Mouse (Mus musculus) embryonic facial prominence, embryonic 12.5 days (tissue): ENCODE data around the gene B230219D22Rik. TPM values are rescaled to one million over a fixed set of nuclear protein-coding genes. Genes with fewer than 3 reads are reported as not detected.

Experiments
- ATAC-seq: fragments of 200-750 bp; cut with Nextera tagmentation; 2 replicates; pipeline ENCODE4 v1.8.0; 2017; ENCODE audit not compliant: insufficient number of reproducible peaks, insufficient read depth, low FRiP score, low TSS enrichment
- H3K27ac ChIP-seq: fragments of 300-500 bp; sonication (generic); 2 replicates; pipeline ENCODE4 v1.5.1; 2016; ENCODE audit warnings: mild to moderate bottlenecking
- H3K27me3 ChIP-seq: fragments of 300-500 bp; sonication (generic); 2 replicates; pipeline ENCODE4 v1.6.1; 2016; ENCODE audit warnings: mild to moderate bottlenecking, moderate library complexity
- H3K36me3 ChIP-seq: fragments of 300-500 bp; sonication (generic); 2 replicates; pipeline ENCODE4 v1.6.1; 2016; ENCODE audit warnings: mild to moderate bottlenecking
- H3K4me1 ChIP-seq: fragments of 300-500 bp; sonication (generic); 2 replicates; pipeline ENCODE4 v1.6.1; 2016
- H3K4me2 ChIP-seq: fragments of 300-500 bp; sonication (generic); replicated peaks from 2 replicates; pipeline ENCODE4 v1.6.1; 2016; ENCODE audit warnings: mild to moderate bottlenecking, moderate library complexity
- H3K4me3 ChIP-seq: fragments of 300-500 bp; sonication (generic); 2 replicates; pipeline ENCODE4 v1.5.1; 2016; ENCODE audit warnings: mild to moderate bottlenecking
- H3K9ac ChIP-seq: fragments of 300-500 bp; sonication (generic); 2 replicates; pipeline ENCODE4 v1.6.1; 2016; ENCODE audit warnings: mild to moderate bottlenecking, moderate library complexity
- H3K9me3 ChIP-seq: fragments of 300-500 bp; sonication (generic); 2 replicates; pipeline ENCODE4 v1.6.1; 2016; ENCODE audit warnings: mild to moderate bottlenecking, moderate library complexity
- WGBS: fragments of 180-500 bp; shearing (Covaris S2); methylation state at CpG from one replicate; pipeline ENCODE4 v1.1.7; 2016; 5-methylcytosine and 5-hydroxymethylcytosine counted together
- polyA plus RNA-seq: library from polyadenylated mRNA; unstranded; fragments of >200 nt; fragmentation: Nextera tagmentation; extraction: Ambion mirVana; gene quantifications from 2 replicates; pipeline ENCODE4 v1.2.1, GENCODE M21; 2016

B230219D22Rik gene
- polyA plus RNA-seq, 1 experiment from 2014 or later = 83.9 TPM

DNA sequence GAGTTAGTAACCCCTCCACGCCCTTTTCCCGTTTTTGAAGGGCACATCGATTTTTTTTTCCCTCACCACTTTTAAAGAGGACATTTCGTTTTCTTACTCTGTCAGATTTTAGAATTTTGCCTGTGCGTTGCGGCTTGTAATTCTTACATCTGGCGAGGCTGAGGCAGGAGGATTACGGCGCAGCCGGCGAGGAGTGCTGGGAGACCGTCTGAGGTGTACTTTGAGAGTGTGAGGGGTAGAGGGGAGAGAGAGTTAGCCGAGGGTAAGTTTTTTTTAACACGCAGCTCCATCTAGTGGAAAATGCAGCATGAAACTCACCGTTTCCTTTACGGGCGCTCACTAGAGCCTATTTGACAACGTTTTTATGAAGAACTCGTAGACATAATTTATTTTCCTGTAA is 34.9 kb downstream of the B230219D22Rik start:
- Histone ChIP-seq H3K27ac (peak overlapping the region; percentile 99), H3K4me2 (peak overlapping the region; percentile 58), H3K4me3 (peak overlapping the region; percentile 60), H3K27me3 (no peaks in the 10 kb centered on the region), H3K4me1 (no peaks in the 10 kb centered on the region), H3K36me3 (peaks cover 24% of the 10 kb centered on the region), H3K9ac (peak overlapping the region; percentile 70), H3K9me3 (no peaks in the 10 kb centered on the region)
- no peak for ATAC-seq
- 3% methylated on average over 19 of the region's 19 CpGs for WGBS

DNA sequence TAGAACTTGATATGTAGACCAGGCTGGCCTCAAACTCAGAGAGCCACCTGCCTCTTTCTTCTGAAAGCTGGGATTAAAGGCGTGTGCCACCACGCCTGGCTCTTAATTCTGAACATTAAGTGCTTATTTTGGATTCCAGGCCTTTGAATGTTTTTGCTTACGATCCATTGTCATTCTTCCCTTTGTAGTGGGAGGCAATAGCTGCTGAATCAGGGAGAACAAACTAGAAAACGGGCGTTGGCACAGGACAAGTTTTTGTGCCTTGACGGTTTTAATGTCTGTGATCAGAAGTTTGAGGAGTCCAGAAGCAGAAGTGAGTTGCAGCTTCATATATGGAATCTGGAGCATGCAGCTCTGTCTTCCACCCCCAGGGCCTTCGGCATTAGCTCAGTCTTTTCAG is 37.8 kb downstream of the B230219D22Rik start:
- H3K36me3 ChIP-seq = peaks cover 6% of the 10 kb centered on the region; the same call in 1 of the 2 replicates
- no peaks in the 10 kb centered on the region for H3K27me3 ChIP-seq
- no peaks in the 10 kb centered on the region for H3K4me1 ChIP-seq
- WGBS = 91% methylated on average over 7 of the region's 7 CpGs
- no peak for ATAC-seq
- no peak overlapping the region for H3K4me3 ChIP-seq
- H3K9me3 ChIP-seq = no peaks in the 10 kb centered on the region
- H3K27ac ChIP-seq = no peak overlapping the region
- no peak overlapping the region for H3K4me2 ChIP-seq
- H3K9ac ChIP-seq = no peak overlapping the region

DNA sequence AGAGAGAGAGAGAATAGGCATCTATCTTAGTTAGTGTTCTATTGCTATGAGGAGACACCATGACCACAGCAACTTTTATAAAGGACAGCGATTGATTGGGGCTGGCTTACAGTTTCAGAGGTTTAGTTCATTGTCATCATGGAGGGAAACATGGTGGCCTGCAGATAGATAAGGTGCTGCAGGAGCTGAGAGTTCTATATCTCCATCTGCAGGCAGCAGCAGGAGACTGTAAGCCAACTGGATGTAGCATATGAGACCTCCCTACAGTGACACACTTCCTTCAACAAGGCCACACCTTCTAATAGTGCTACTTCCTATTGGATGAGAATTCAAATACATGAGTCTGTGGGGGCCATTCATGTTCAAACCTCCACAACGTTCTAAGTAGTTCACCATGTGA is 39.2 kb downstream of the B230219D22Rik start:
- WGBS = 79% methylated on average over 2 of the region's 2 CpGs
- Histone ChIP-seq H3K4me2 (no peak overlapping the region), H3K9ac (no peak overlapping the region), H3K27ac (no peak overlapping the region), H3K9me3 (no peaks in the 10 kb centered on the region), H3K36me3 (no peaks in the 10 kb centered on the region), H3K4me3 (no peak overlapping the region), H3K4me1 (no peaks in the 10 kb centered on the region), H3K27me3 (no peaks in the 10 kb centered on the region)
- no peak for ATAC-seq

DNA sequence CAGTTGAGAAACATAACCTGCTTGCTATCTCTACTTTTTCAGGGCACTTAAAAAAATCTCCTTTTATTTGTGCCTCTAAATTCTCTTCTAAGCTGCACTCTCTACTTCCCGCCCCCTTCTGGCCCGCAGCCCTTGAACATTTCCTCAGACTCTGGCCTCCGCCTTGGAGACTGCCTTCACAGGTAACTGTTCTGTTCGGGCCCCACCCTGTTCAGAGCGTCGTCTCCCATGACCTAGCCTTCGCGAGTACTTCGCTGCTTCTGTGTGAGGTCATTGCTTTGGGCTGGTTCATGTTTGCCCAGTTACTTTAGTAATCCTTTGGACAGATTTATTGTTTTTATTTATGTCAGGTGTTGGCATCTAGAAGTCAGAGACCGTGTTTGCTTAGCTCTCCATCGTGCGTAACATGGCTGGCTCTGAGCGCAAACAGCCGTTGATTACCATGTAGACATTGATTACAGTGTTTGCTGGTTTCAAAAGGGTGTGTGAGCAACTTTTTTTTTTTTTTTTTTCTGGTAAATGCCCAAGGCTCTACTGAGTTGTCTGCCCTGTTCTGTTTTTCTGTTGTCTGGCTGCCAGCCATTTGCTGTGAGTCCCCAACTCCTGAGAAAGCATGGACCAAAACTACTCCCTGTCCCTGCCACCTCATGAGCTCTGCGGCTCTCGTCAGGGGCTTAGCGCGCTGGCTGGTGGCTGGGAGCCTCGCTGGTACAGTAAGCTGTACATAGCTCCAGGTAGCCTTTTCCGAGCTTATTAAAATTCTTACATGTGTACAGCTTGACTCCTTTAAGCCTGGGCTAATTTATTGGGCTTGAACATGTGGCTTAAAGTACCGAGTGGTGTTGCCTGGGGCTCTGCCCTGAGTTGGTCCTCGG is 40.9 kb downstream of the B230219D22Rik start:
- Histone ChIP-seq H3K27ac (no peak overlapping the region), H3K36me3 (no peaks in the 10 kb centered on the region), H3K9ac (no peak overlapping the region), H3K4me2 (no peak overlapping the region), H3K4me1 (no peaks in the 10 kb centered on the region), H3K9me3 (no peaks in the 10 kb centered on the region), H3K27me3 (no peaks in the 10 kb centered on the region), H3K4me3 (no peak overlapping the region)
- WGBS = 81% methylated on average over 22 of the region's 22 CpGs
- ATAC-seq = no peak

DNA sequence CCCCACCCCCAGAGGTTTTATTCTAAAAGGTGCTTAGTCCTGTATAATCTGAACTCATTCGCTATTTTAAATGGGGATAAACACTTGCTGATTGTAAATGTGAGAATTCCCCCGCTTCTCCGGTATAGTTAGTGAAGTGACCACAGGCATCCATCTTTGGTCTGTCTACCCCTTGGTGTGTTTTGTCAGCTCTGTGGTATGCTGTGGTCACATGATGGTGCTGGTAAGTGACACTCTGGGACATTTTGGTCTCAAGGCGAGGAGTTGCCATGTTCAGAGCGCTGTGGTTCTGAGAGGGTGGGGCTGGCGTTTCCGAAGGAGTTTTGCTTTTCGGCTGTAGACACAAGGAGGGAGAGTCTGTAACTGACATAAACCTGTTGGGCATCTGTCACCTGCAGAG is 45.0 kb downstream of the B230219D22Rik start:
- no peak overlapping the region for H3K9ac ChIP-seq
- H3K27ac ChIP-seq = no peak overlapping the region
- no peak overlapping the region for H3K4me2 ChIP-seq
- H3K27me3 ChIP-seq = no peaks in the 10 kb centered on the region
- ATAC-seq = no peak
- no peak overlapping the region for H3K4me3 ChIP-seq
- H3K36me3 ChIP-seq = no peaks in the 10 kb centered on the region
- no peaks in the 10 kb centered on the region for H3K9me3 ChIP-seq
- 86% methylated on average over 8 of the region's 8 CpGs for WGBS
- peaks cover 7% of the 10 kb centered on the region; the same call in 1 of the 2 replicates for H3K4me1 ChIP-seq

DNA sequence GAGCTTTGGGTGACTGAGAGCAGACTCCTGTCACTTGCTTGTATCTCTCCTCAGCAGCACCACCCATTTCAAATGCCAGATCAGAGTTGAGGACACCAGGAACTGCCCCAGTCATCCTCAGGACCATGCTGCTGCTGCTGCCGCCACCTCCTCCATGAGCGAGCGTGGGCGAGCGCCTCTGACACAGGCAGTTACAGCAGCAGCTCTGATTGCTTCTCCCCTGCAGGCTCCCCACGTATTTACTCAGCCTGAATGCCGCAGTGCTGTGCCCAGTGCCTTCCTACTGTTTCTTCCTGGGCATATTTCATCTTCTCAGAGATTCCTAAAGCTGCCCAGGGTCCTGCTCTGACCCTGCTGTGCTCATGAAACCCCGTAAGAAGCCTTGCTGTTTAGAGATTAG is 49.4 kb downstream of the B230219D22Rik start:
- no peak overlapping the region for H3K4me2 ChIP-seq
- H3K9me3 ChIP-seq = no peaks in the 10 kb centered on the region
- H3K27me3 ChIP-seq = no peaks in the 10 kb centered on the region
- no peak overlapping the region for H3K27ac ChIP-seq
- no peak for ATAC-seq
- 74% methylated on average over 8 of the region's 8 CpGs for WGBS
- H3K4me1 ChIP-seq = peaks cover 7% of the 10 kb centered on the region; the same call in 1 of the 2 replicates
- no peak overlapping the region for H3K9ac ChIP-seq
- no peaks in the 10 kb centered on the region for H3K36me3 ChIP-seq
- H3K4me3 ChIP-seq = no peak overlapping the region

Other genes with a start within 250 kb of the B230219D22Rik start
- gene Grk6, start 248.1 kb upstream of the B230219D22Rik start, polyA plus RNA-seq = 68.3 and 73.0 TPM in 2 replicates
- gene Prr7, start 228.9 kb upstream of the B230219D22Rik start, polyA plus RNA-seq = 1.1 and 1.3 TPM in 2 replicates
- gene Dbn1, start 205.0 kb upstream of the B230219D22Rik start, polyA plus RNA-seq = 383 and 387 TPM in 2 replicates
- gene Pdlim7, start 179.4 kb upstream of the B230219D22Rik start, polyA plus RNA-seq = 172 and 182 TPM in 2 replicates
- 2.5 and 3.0 TPM in 2 replicates for gene Dok3, start 163.8 kb upstream of the B230219D22Rik start, polyA plus RNA-seq
- 78.5 and 80.3 TPM in 2 replicates for gene Ddx41, start 156.5 kb upstream of the B230219D22Rik start, polyA plus RNA-seq
- 59.5 and 65.6 TPM in 2 replicates for gene Fam193b, start 122.0 kb upstream of the B230219D22Rik start, polyA plus RNA-seq
- 120 and 127 TPM in 2 replicates for gene Tmed9, start 119.4 kb upstream of the B230219D22Rik start, polyA plus RNA-seq
- gene B4galt7, start 93.2 kb upstream of the B230219D22Rik start, polyA plus RNA-seq = 35.3 and 38.9 TPM in 2 replicates
- 67.0 and 69.7 TPM in 2 replicates for gene Caml, start 70.1 kb upstream of the B230219D22Rik start, polyA plus RNA-seq
- 42.4 and 45.6 TPM in 2 replicates for gene Ddx46, start 58.1 kb upstream of the B230219D22Rik start, polyA plus RNA-seq
- gene Txndc15, start 21.5 kb downstream of the B230219D22Rik start, polyA plus RNA-seq = 99.8 and 103 TPM in 2 replicates
- gene Pcbd2, start 34.2 kb downstream of the B230219D22Rik start, polyA plus RNA-seq = 56.6 TPM in 2 replicates
- not detected in 2 replicates for gene Catsper3, start 91.4 kb downstream of the B230219D22Rik start, polyA plus RNA-seq
- 99.0 and 157 TPM in 2 replicates for gene Pitx1, start 143.1 kb downstream of the B230219D22Rik start, polyA plus RNA-seq